Mouse (Mus musculus): ENCODE results near the gene Olfr354. TPM values are rescaled to one million over a fixed set of nuclear protein-coding genes. Genes with fewer than 3 reads are reported as not detected.

Gene Olfr354
- total RNA-seq (2012; rRNA removed) (not detected in 2 replicates), polyA plus RNA-seq (2012; ENCODE audit: insufficient read depth in 1 of 2, insufficient read length in 2 of 2, low read depth in 1 of 2, low replicate concordance in 2 of 2, missing spikeins in 1 of 2) (not detected)

GRCm38 (mm10) chr2:36905380-36905779, at the start of gene Olfr354:
Olfr354 (plus strand) TSS chr2:36905680.
- Histone ChIP-seq H3K9me3 (replicated peaks; ENCODE audit: insufficient read depth, low read length) (no peaks in the 10 kb centered on the region), H3K4me3 (ENCODE audit: control insufficient read depth in 1 of 2, insufficient read depth in 1 of 2, low read depth in 2 of 2, low read length in 2 of 2) (no peak within 1 kb of the TSS), H3K79me2 (ENCODE audit: control insufficient read depth, insufficient read depth, low read length, poor library complexity) (no peaks in the 10 kb centered on the region), H3K9ac (ENCODE audit: control insufficient read depth, low read depth, low read length, poor library complexity, severe bottlenecking) (no peak within 1 kb of the TSS), H3K27ac (ENCODE audit: control insufficient read depth, low read depth, low read length) (no peak within 1 kb of the TSS), H3K4me1 (ENCODE audit: control insufficient read depth in 1 of 2, insufficient read depth in 2 of 2, low read length in 2 of 2) (no peaks in the 10 kb centered on the region), H3K27me3 (ENCODE audit: control insufficient read depth in 1 of 2, insufficient read depth in 2 of 2, low read length in 2 of 2) (no peaks in the 10 kb centered on the region), H3K36me3 (ENCODE audit: control insufficient read depth in 1 of 2, insufficient read depth in 2 of 2, low read length in 2 of 2) (no peaks in the 10 kb centered on the region)
- TF ChIP-seq ZC3H11A (IDR thresholded peaks at IDR 0.05; ENCODE audit: low read depth, low read length) (no peak), POLR2AphosphoS5 (IDR thresholded peaks at IDR 0.05; ENCODE audit: borderline replicate concordance, low read depth, low read length) (no peak), ZNF384 (IDR thresholded peaks at IDR 0.05; ENCODE audit: low read depth, low read length) (no peak), MXI1 (IDR thresholded peaks at IDR 0.05; ENCODE audit: low read depth, low read length) (no peak), EP300 (IDR thresholded peaks at IDR 0.05; ENCODE audit: low read depth in 1 of 2, low read length in 2 of 2) (no peak), USF1 (IDR thresholded peaks at IDR 0.05; ENCODE audit: low read depth, low read length) (no peak), GABPA (IDR thresholded peaks at IDR 0.05; ENCODE audit: low read depth, low read length) (no peak), NRF1 (IDR thresholded peaks at IDR 0.05; ENCODE audit: insufficient read depth, low read depth, low read length, poor library complexity, severe bottlenecking) (no peak), TCF12 (IDR thresholded peaks at IDR 0.05; ENCODE audit: low read depth, low read length) (no peak), MAX (IDR thresholded peaks at IDR 0.05; ENCODE audit: low read length) (no peak), ZKSCAN1 (IDR thresholded peaks at IDR 0.05; ENCODE audit: low read depth, low read length) (no peak), GATA1 (IDR thresholded peaks at IDR 0.05; ENCODE audit: low read depth, low read length) (no peak), KAT2A (conservative IDR thresholded peaks at IDR 0.05; ENCODE audit: low read depth, low read length) (no peak), ETS1 (IDR thresholded peaks at IDR 0.05; ENCODE audit: low read depth, low read length) (no peak), SIN3A (IDR thresholded peaks at IDR 0.05; ENCODE audit: low read length) (no peak), JUND (IDR thresholded peaks at IDR 0.05; ENCODE audit: low read depth, low read length) (no peak), TAL1 (IDR thresholded peaks at IDR 0.05; ENCODE audit: low read length) (no peak), RAD21 (IDR thresholded peaks at IDR 0.05; ENCODE audit: low read depth, low read length) (no peak)
- no peak for DNase-seq (ENCODE audit: low read depth, low spot score)

- no peaks in the 10 kb centered on the region for H3K36me3 ChIP-seq (ENCODE audit: control insufficient read depth in 1 of 2, insufficient read depth in 2 of 2, low read length in 2 of 2)
- no peaks in the 10 kb centered on the region for H3K79me2 ChIP-seq (ENCODE audit: control insufficient read depth, insufficient read depth, low read length, poor library complexity)
- H3K27me3 ChIP-seq (ENCODE audit: control insufficient read depth in 1 of 2, insufficient read depth in 2 of 2, low read length in 2 of 2) = no peaks in the 10 kb centered on the region
- H3K27ac ChIP-seq (ENCODE audit: control insufficient read depth, low read depth, low read length) = no peak within 1 kb of the TSS
- no peak within 1 kb of the TSS for H3K9ac ChIP-seq (ENCODE audit: control insufficient read depth, low read depth, low read length, poor library complexity, severe bottlenecking)
- no peak for DNase-seq (ENCODE audit: low read depth, low spot score)
- H3K4me3 ChIP-seq (ENCODE audit: control insufficient read depth in 1 of 2, insufficient read depth in 1 of 2, low read depth in 2 of 2, low read length in 2 of 2) = no peak within 1 kb of the TSS
- no peaks in the 10 kb centered on the region for H3K4me1 ChIP-seq (ENCODE audit: control insufficient read depth in 1 of 2, insufficient read depth in 2 of 2, low read length in 2 of 2)
- H3K9me3 ChIP-seq (replicated peaks; ENCODE audit: insufficient read depth, low read length) = no peaks in the 10 kb centered on the region
- TF ChIP-seq KAT2A (conservative IDR thresholded peaks at IDR 0.05; ENCODE audit: low read depth, low read length) (no peak), CTCF (IDR thresholded peaks at IDR 0.05 in 2 of 3, conservative IDR thresholded peaks at IDR 0.05 in 1 of 3; ENCODE audit: control insufficient read depth in 1 of 3, insufficient read depth in 1 of 3, low read depth in 2 of 3, low read length in 3 of 3, poor library complexity in 1 of 3, severe bottlenecking in 1 of 3) (no peak), MAZ (IDR thresholded peaks at IDR 0.05; ENCODE audit: low read depth, low read length) (no peak)
These were observed 42.9 kb upstream of the Olfr354 start, which contains the start of gene Olfr351 for GRCm38 (mm10) chr2:36862560-36862959. Olfr351 (minus strand) TSS chr2:36862660.

Data from MEL (cell line).